Mouse (Mus musculus) forebrain, embryonic 14.5 days (tissue): Measurements from ENCODE around the gene Bzw2. TPM values are rescaled to one million over a fixed set of nuclear protein-coding genes. Genes with fewer than 3 reads are reported as not detected.
"Not testable (repeated sequence)": the region's sequence is repeated elsewhere in the genome, so short reads cannot be mapped to it uniquely, and the experiment has no call there.

ENCODE experiments used
- ATAC-seq: fragments of 200-750 bp; cut with Nextera tagmentation; 2 replicates; pipeline ENCODE4 v1.8.0; 2017; ENCODE audit warnings: mild to moderate bottlenecking, moderate library complexity
- DNase-seq: peaks from one replicate; pipeline ENCODE4 v3.0.0-alpha.2; 2015; ENCODE audit warnings: low spot score
- H3K27ac ChIP-seq: fragments of 300-500 bp; sonication (generic); 2 replicates; pipeline ENCODE4 v1.5.1; 2014; ENCODE audit warnings: low read depth, mild to moderate bottlenecking, control low read depth, low read length, moderate library complexity
- H3K27me3 ChIP-seq: fragments of 300-500 bp; sonication (generic); replicated peaks from 2 replicates; pipeline ENCODE4 v1.6.1; 2014; ENCODE audit warnings: low read length, control low read depth, mixed read lengths; ENCODE audit not compliant: control insufficient read depth, insufficient read depth
- H3K36me3 ChIP-seq: fragments of 300-500 bp; sonication (generic); 2 replicates; pipeline ENCODE4 v1.6.1; 2014; ENCODE audit warnings: low read length, control low read depth; ENCODE audit not compliant: control insufficient read depth, insufficient read depth
- H3K4me1 ChIP-seq: fragments of 300-500 bp; sonication (generic); 2 replicates; pipeline ENCODE4 v1.6.1; 2014; ENCODE audit warnings: antibody characterized with exemption, low read length, control low read depth; ENCODE audit not compliant: control insufficient read depth, insufficient read depth
- H3K4me2 ChIP-seq: fragments of 300-500 bp; sonication (generic); 2 replicates; pipeline ENCODE4 v1.6.1; 2014; ENCODE audit warnings: mild to moderate bottlenecking, control low read depth, low read length
- H3K4me3 ChIP-seq: fragments of 300-500 bp; sonication (generic); 2 replicates; pipeline ENCODE4 v1.5.1; 2014; ENCODE audit warnings: low read depth, low read length, control low read depth
- H3K9ac ChIP-seq: fragments of 300-500 bp; sonication (generic); 2 replicates; pipeline ENCODE4 v1.6.1; 2014; ENCODE audit warnings: mild to moderate bottlenecking, low read length, control low read depth, moderate library complexity
- H3K9me3 ChIP-seq: fragments of 300-500 bp; sonication (generic); replicated peaks from 2 replicates; pipeline ENCODE4 v1.6.1; 2016; ENCODE audit warnings: low read length, control low read depth, mixed read lengths; ENCODE audit not compliant: control insufficient read depth
- WGBS: fragments of 180-500 bp; shearing (Covaris S2); extraction: QIAGEN DNeasy Blood & Tissue Kit; methylation state at CpG from one replicate; pipeline ENCODE4 v1.1.7; 2014; 5-methylcytosine and 5-hydroxymethylcytosine counted together
- polyA plus RNA-seq: library from polyadenylated mRNA; unstranded; fragments of >200 nt; fragmentation: Nextera tagmentation; extraction: Ambion mirVana; gene quantifications from 2 replicates; pipeline ENCODE4 v1.2.1, GENCODE M21; 2014

Gene Bzw2
- polyA plus RNA-seq: 541 and 574 TPM in 2 replicates

GRCm38 (mm10) chr12:36157638-36158308, at the start of gene Bzw2:
Gene Bzw2, minus strand, starts transcription at chr12:36158080.
- DNase-seq: peak; percentile 72
- no peaks in the 10 kb centered on the region for H3K9me3 ChIP-seq
- peak within 1 kb of the TSS; percentile 87 for H3K27ac ChIP-seq
- peak within 1 kb of the TSS; percentile 94 for H3K9ac ChIP-seq
- peak; percentile 8 for ATAC-seq
- 3% methylated on average over 26 of the region's 26 CpGs for WGBS
- H3K4me2 ChIP-seq: peak within 1 kb of the TSS; percentile 74
- H3K27me3 ChIP-seq: no peaks in the 10 kb centered on the region
- no peaks in the 10 kb centered on the region for H3K36me3 ChIP-seq
- peak within 1 kb of the TSS; percentile 94 for H3K4me3 ChIP-seq
- peaks cover 14% of the 10 kb centered on the region for H3K4me1 ChIP-seq

- Histone ChIP-seq H3K4me1 (peaks cover 5% of the 10 kb centered on the region; the same call in 1 of the 2 replicates), H3K36me3 (no peaks in the 10 kb centered on the region), H3K9me3 (no peaks in the 10 kb centered on the region), H3K9ac (no peak overlapping the region), H3K27me3 (no peaks in the 10 kb centered on the region), H3K4me2 (peak overlapping the region; percentile 9; the same call in 1 of the 2 replicates), H3K27ac (peak overlapping the region; percentile 17; the same call in 1 of the 2 replicates), H3K4me3 (no peak overlapping the region)
- ATAC-seq (peak; percentile 95), DNase-seq (peak; percentile 91)
- WGBS: 37% methylated on average over 9 of the region's 9 CpGs
Observed at GRCm38 (mm10) chr12:36207072-36207799, 49.4 kb upstream of the Bzw2 start.

- ATAC-seq, H3K4me3 ChIP-seq, DNase-seq, H3K4me1 ChIP-seq, H3K27ac ChIP-seq, H3K27me3 ChIP-seq, H3K9ac ChIP-seq, H3K4me2 ChIP-seq, H3K9me3 ChIP-seq, H3K36me3 ChIP-seq: not testable (repeated sequence)
- WGBS: 52% methylated on average over 5 of the region's 5 CpGs
Observed at GRCm38 (mm10) chr12:36205579-36206119, 47.8 kb upstream of the Bzw2 start.

DNA sequence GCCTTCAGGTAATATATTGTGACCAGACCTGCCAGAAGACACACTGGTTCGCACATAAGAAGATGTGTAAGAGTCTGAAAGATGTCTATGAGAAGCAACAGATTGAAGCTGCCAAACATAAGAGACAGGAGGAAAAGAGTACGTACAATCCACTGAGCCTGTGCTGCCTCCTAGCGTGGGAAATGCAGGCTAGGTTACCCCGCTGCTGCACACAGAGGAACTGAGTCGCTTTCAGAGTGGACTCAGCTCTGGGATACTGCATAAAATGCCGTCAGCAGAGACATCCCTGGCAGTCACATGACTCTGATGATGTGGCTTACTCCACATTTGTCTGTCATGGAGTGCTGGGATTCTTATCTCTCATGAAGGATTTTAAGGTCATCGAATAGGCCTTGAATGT, 37.1 kb upstream of the Bzw2 start:
- Histone ChIP-seq H3K9ac (no peak overlapping the region), H3K4me1 (no peaks in the 10 kb centered on the region), H3K4me3 (no peak overlapping the region), H3K27ac (no peak overlapping the region), H3K4me2 (no peak overlapping the region), H3K9me3 (peaks cover 12% of the 10 kb centered on the region), H3K36me3 (peaks cover 71% of the 10 kb centered on the region), H3K27me3 (no peaks in the 10 kb centered on the region)
- ATAC-seq: no peak
- DNase-seq: no peak
- 92% methylated on average over 7 of the region's 7 CpGs for WGBS

- Histone ChIP-seq H3K27ac (no peak overlapping the region), H3K4me2 (no peak overlapping the region), H3K4me3 (no peak overlapping the region), H3K4me1 (no peaks in the 10 kb centered on the region), H3K27me3 (no peaks in the 10 kb centered on the region), H3K36me3 (peaks cover 68% of the 10 kb centered on the region), H3K9me3 (no peaks in the 10 kb centered on the region), H3K9ac (no peak overlapping the region)
- no peak for ATAC-seq
- 83% methylated on average over 5 of the region's 5 CpGs for WGBS
- no peak for DNase-seq
Observed at GRCm38 (mm10) chr12:36190343-36190742, 32.5 kb upstream of the Bzw2 start.

- DNase-seq (no peak), ATAC-seq (no peak)
- Histone ChIP-seq H3K9me3 (no peaks in the 10 kb centered on the region), H3K4me3 (no peak overlapping the region), H3K9ac (no peak overlapping the region), H3K36me3 (peaks cover 63% of the 10 kb centered on the region), H3K27ac (no peak overlapping the region), H3K27me3 (no peaks in the 10 kb centered on the region), H3K4me1 (no peaks in the 10 kb centered on the region), H3K4me2 (no peak overlapping the region)
- WGBS: 95% methylated on average over 3 of the region's 3 CpGs
Observed at GRCm38 (mm10) chr12:36189610-36190009, 31.7 kb upstream of the Bzw2 start.

GRCm38 (mm10) chr12:36187081-36187480, 29.2 kb upstream of the Bzw2 start:
- H3K4me3 ChIP-seq: no peak overlapping the region
- H3K27me3 ChIP-seq: no peaks in the 10 kb centered on the region
- H3K4me1 ChIP-seq: no peaks in the 10 kb centered on the region
- no peak for ATAC-seq
- 81% methylated on average over 6 of the region's 6 CpGs for WGBS
- H3K27ac ChIP-seq: no peak overlapping the region
- no peak overlapping the region for H3K9ac ChIP-seq
- H3K4me2 ChIP-seq: no peak overlapping the region
- H3K9me3 ChIP-seq: no peaks in the 10 kb centered on the region
- peaks cover 67% of the 10 kb centered on the region for H3K36me3 ChIP-seq
- no peak for DNase-seq

GRCm38 (mm10) chr12:36182570-36182969, 24.7 kb upstream of the Bzw2 start:
- Histone ChIP-seq H3K4me3 (no peak overlapping the region), H3K27me3 (no peaks in the 10 kb centered on the region), H3K4me1 (no peaks in the 10 kb centered on the region), H3K9ac (no peak overlapping the region), H3K9me3 (no peaks in the 10 kb centered on the region), H3K36me3 (peaks cover 43% of the 10 kb centered on the region), H3K4me2 (no peak overlapping the region), H3K27ac (no peak overlapping the region)
- ATAC-seq (no peak), DNase-seq (no peak)
- 84% methylated on average over 6 of the region's 6 CpGs for WGBS

GRCm38 (mm10) chr12:36177227-36177626, 19.3 kb upstream of the Bzw2 start:
- Histone ChIP-seq H3K9ac (no peak overlapping the region), H3K9me3 (no peaks in the 10 kb centered on the region), H3K4me2 (no peak overlapping the region), H3K4me1 (no peaks in the 10 kb centered on the region), H3K27me3 (no peaks in the 10 kb centered on the region), H3K4me3 (no peak overlapping the region), H3K36me3 (peaks cover 49% of the 10 kb centered on the region), H3K27ac (no peak overlapping the region)
- no peak for ATAC-seq
- DNase-seq: no peak
- 89% methylated on average over 5 of the region's 5 CpGs for WGBS
